Mouse (Mus musculus) forebrain, postnatal 0 days (tissue): ENCODE results near the gene Vsnl1. TPM values are rescaled to one million over a fixed set of nuclear protein-coding genes. Genes with fewer than 3 reads are reported as not detected.

Experiments used
- ATAC-seq: fragments of 200-750 bp; cut with Nextera tagmentation; 2 replicates; pipeline ENCODE4 v1.8.0; 2017; ENCODE audit warnings: mild to moderate bottlenecking, moderate library complexity
- DNase-seq: peaks from one replicate; pipeline ENCODE4 v3.0.0-alpha.2; 2015
- H3K27ac ChIP-seq: fragments of 300-500 bp; sonication (generic); 2 replicates; pipeline ENCODE4 v1.5.1; 2014; ENCODE audit warnings: low read depth, mild to moderate bottlenecking, antibody characterized with exemption, low read length, moderate library complexity, mixed read lengths
- H3K27me3 ChIP-seq: fragments of 300-500 bp; sonication (generic); 2 replicates; pipeline ENCODE4 v1.6.1; 2014; ENCODE audit warnings: mild to moderate bottlenecking, low read length, mixed read lengths; ENCODE audit not compliant: insufficient read depth
- H3K36me3 ChIP-seq: fragments of 300-500 bp; sonication (generic); 2 replicates; pipeline ENCODE4 v1.6.1; 2014; ENCODE audit warnings: mild to moderate bottlenecking, moderate library complexity; ENCODE audit not compliant: insufficient read depth
- H3K4me1 ChIP-seq: fragments of 300-500 bp; sonication (generic); 2 replicates; pipeline ENCODE4 v1.6.1; 2014; ENCODE audit warnings: antibody characterized with exemption; ENCODE audit not compliant: insufficient read depth
- H3K4me2 ChIP-seq: fragments of 300-500 bp; sonication (generic); 2 replicates; pipeline ENCODE4 v1.6.1; 2014; ENCODE audit warnings: low read depth, mild to moderate bottlenecking, moderate library complexity
- H3K4me3 ChIP-seq: fragments of 300-500 bp; sonication (generic); 2 replicates; pipeline ENCODE4 v1.5.1; 2014; ENCODE audit warnings: low read depth, low read length, mixed read lengths
- H3K9ac ChIP-seq: fragments of 300-500 bp; sonication (generic); 2 replicates; pipeline ENCODE4 v1.6.1; 2014; ENCODE audit warnings: mild to moderate bottlenecking
- H3K9me3 ChIP-seq: fragments of 300-500 bp; sonication (generic); 2 replicates; pipeline ENCODE4 v1.6.1; 2016; ENCODE audit warnings: low read length
- CTCF ChIP-seq: sonication (generic); IDR thresholded peaks from 2 replicates; pipeline ENCODE4 v1.5.1; 2016; ENCODE audit warnings: antibody characterized with exemption, control low read depth, low read depth
- WGBS: fragments of 180-500 bp; shearing (Covaris S2); extraction: QIAGEN DNeasy Blood & Tissue Kit; methylation state at CpG from one replicate; pipeline ENCODE4 v1.1.7; 2014; 5-methylcytosine and 5-hydroxymethylcytosine counted together
- polyA plus RNA-seq: library from polyadenylated mRNA; unstranded; fragments of >200 nt; fragmentation: Nextera tagmentation; extraction: Ambion mirVana; gene quantifications from 2 replicates; pipeline ENCODE4 v1.2.1, GENCODE M21; 2015
- total RNA-seq: library from RNA; depleted of rRNA; stranded (reverse); fragments of >200 nt; gene quantifications from 2 replicates; pipeline ENCODE4 v1.2.3, GENCODE M21; 2014

Vsnl1 gene
- total and polyA plus RNA-seq, 2 experiments from 2014 or later, result 119 to 125 TPM

GRCm38 (mm10) chr12:11418112-11418511 is 18.3 kb downstream of the Vsnl1 start:
- 83% methylated on average over 6 of the region's 6 CpGs for WGBS
- H3K27me3 ChIP-seq, result no peaks in the 10 kb centered on the region
- H3K4me2 ChIP-seq, result no peak overlapping the region
- H3K4me1 ChIP-seq, result no peaks in the 10 kb centered on the region
- H3K36me3 ChIP-seq, result no peaks in the 10 kb centered on the region
- H3K27ac ChIP-seq, result no peak overlapping the region
- no peaks in the 10 kb centered on the region for H3K9me3 ChIP-seq
- ATAC-seq (no peak), DNase-seq (no peak)
- H3K9ac ChIP-seq, result no peak overlapping the region
- no peak overlapping the region for H3K4me3 ChIP-seq
- TF ChIP-seq CTCF, result no peak

DNA sequence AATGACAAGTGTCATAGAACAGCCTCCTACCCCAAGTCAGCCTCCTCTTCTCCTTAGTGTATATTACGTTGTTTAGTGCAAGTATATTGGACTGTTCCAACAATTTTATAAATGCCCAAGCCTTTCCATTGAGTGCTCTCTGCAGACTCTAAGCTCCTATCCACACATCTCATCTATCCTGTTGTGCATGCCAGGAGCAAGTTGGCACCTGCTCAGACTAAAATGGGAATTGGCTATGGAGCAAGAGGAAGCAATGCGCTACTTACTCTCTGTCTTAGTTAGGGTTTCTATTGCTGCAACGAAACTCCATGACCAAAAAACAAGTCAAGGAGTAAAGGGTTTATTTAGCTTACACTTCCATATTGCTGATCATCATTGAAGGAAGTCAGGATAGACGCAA is 28.7 kb downstream of the Vsnl1 start:
- Histone ChIP-seq H3K9ac (no peak overlapping the region), H3K4me2 (no peak overlapping the region), H3K4me3 (no peak overlapping the region), H3K9me3 (no peaks in the 10 kb centered on the region), H3K4me1 (no peaks in the 10 kb centered on the region), H3K27me3 (no peaks in the 10 kb centered on the region), H3K27ac (no peak overlapping the region), H3K36me3 (no peaks in the 10 kb centered on the region)
- peak; percentile 17 for DNase-seq
- no peak; the same call in 1 of the 2 replicates for ATAC-seq
- 84% methylated on average over 4 of the region's 4 CpGs for WGBS
- no peak for TF ChIP-seq CTCF

DNA sequence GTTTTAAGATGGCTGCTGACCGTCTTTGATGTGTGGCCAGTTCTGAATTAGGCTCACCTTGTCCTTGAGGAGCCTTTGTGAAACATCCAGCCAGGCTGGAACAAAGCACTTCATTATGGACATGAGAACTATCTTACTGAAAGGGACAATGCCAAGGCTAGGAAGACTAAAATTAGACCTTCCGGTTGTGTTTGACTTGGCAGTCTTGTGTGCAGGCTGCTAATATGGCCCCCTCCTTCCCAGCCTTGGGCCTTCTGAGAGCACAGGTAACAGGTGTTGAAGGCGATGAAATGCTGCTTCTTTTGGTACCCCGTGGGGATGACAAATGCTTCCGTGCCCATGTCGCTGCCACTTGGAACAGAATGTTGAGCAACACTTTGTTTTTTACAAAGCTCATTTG is 37.6 kb downstream of the Vsnl1 start:
- Histone ChIP-seq H3K36me3 (no peaks in the 10 kb centered on the region), H3K4me3 (no peak overlapping the region), H3K4me1 (no peaks in the 10 kb centered on the region), H3K9ac (no peak overlapping the region), H3K27ac (no peak overlapping the region), H3K27me3 (no peaks in the 10 kb centered on the region), H3K4me2 (no peak overlapping the region), H3K9me3 (no peaks in the 10 kb centered on the region)
- ATAC-seq (no peak), DNase-seq (no peak)
- WGBS, result 89% methylated on average over 6 of the region's 6 CpGs
- no peak for TF ChIP-seq CTCF

GRCm38 (mm10) chr12:11397029-11397428 is 39.4 kb downstream of the Vsnl1 start:
- DNase-seq, result no peak
- no peak overlapping the region for H3K4me2 ChIP-seq
- H3K4me3 ChIP-seq, result no peak overlapping the region
- no peak overlapping the region for H3K9ac ChIP-seq
- no peaks in the 10 kb centered on the region for H3K9me3 ChIP-seq
- WGBS, result 81% methylated on average over 5 of the region's 5 CpGs
- TF ChIP-seq CTCF, result no peak
- no peaks in the 10 kb centered on the region for H3K4me1 ChIP-seq
- H3K27ac ChIP-seq, result no peak overlapping the region
- no peak for ATAC-seq
- no peaks in the 10 kb centered on the region for H3K27me3 ChIP-seq
- no peaks in the 10 kb centered on the region for H3K36me3 ChIP-seq

DNA sequence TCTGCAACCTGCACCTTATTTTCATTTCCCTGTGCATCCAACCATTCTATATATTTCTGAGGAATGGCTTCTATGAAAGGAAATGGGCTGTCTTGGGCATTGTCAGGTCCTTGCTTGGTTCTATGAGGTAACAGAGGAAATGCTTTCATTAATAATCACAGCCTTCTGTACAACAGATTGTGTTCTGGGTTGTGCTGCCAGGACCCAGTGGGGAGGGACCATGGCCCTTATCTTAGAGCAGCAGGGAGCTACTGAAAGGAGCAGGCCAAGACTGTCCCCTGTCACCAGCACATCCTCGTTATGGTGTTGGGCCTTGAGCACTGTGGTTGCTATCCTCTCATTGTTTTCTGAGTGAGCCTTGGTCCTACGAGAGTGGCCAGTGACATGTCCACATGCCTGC is 40.9 kb downstream of the Vsnl1 start:
- ATAC-seq (no peak), DNase-seq (no peak)
- no peak overlapping the region for H3K4me3 ChIP-seq
- H3K27ac ChIP-seq, result no peak overlapping the region
- H3K4me1 ChIP-seq, result no peaks in the 10 kb centered on the region
- no peak overlapping the region for H3K9ac ChIP-seq
- H3K4me2 ChIP-seq, result no peak overlapping the region
- no peaks in the 10 kb centered on the region for H3K27me3 ChIP-seq
- no peaks in the 10 kb centered on the region for H3K9me3 ChIP-seq
- WGBS, result 53% methylated on average over 2 of the region's 2 CpGs
- no peaks in the 10 kb centered on the region for H3K36me3 ChIP-seq
- no peak for TF ChIP-seq CTCF

GRCm38 (mm10) chr12:11392525-11392924 is 43.9 kb downstream of the Vsnl1 start:
- ATAC-seq (no peak), DNase-seq (no peak)
- 68% methylated on average over 1 of the region's 1 CpGs for WGBS
- no peaks in the 10 kb centered on the region for H3K9me3 ChIP-seq
- H3K36me3 ChIP-seq, result no peaks in the 10 kb centered on the region
- H3K4me3 ChIP-seq, result no peak overlapping the region
- no peaks in the 10 kb centered on the region for H3K4me1 ChIP-seq
- no peak for TF ChIP-seq CTCF
- no peak overlapping the region for H3K9ac ChIP-seq
- no peak overlapping the region for H3K4me2 ChIP-seq
- no peak overlapping the region for H3K27ac ChIP-seq
- H3K27me3 ChIP-seq, result no peaks in the 10 kb centered on the region

- peak; percentile 8 for DNase-seq
- peak; percentile 47; the same call in 1 of the 2 replicates for ATAC-seq
- H3K4me2 ChIP-seq, result no peak overlapping the region
- H3K9me3 ChIP-seq, result no peaks in the 10 kb centered on the region
- no peaks in the 10 kb centered on the region for H3K4me1 ChIP-seq
- H3K9ac ChIP-seq, result no peak overlapping the region
- H3K36me3 ChIP-seq, result no peaks in the 10 kb centered on the region
- no peaks in the 10 kb centered on the region for H3K27me3 ChIP-seq
- 47% methylated on average over 7 of the region's 7 CpGs for WGBS
- no peak overlapping the region for H3K4me3 ChIP-seq
- TF ChIP-seq CTCF, result no peak
- H3K27ac ChIP-seq, result no peak overlapping the region
These were observed 45.0 kb downstream of the Vsnl1 start for GRCm38 (mm10) chr12:11391244-11391949.

- 94% methylated on average over 7 of the region's 7 CpGs for WGBS
- no peaks in the 10 kb centered on the region for H3K4me1 ChIP-seq
These were observed 47.3 kb downstream of the Vsnl1 start for GRCm38 (mm10) chr12:11389141-11389540.

More at GRCm38 (mm10) chr12:11389141-11389540, 47.3 kb downstream of the Vsnl1 start:
- Histone ChIP-seq H3K27me3 (no peaks in the 10 kb centered on the region), H3K36me3 (no peaks in the 10 kb centered on the region), H3K9ac (no peak overlapping the region), H3K27ac (no peak overlapping the region), H3K4me2 (no peak overlapping the region), H3K4me3 (no peak overlapping the region), H3K9me3 (no peaks in the 10 kb centered on the region)
- DNase-seq, result no peak
- no peak for ATAC-seq
- TF ChIP-seq CTCF, result no peak
